Mouse (Mus musculus) G1E (cell line): ENCODE data around the gene Mrgpra1. TPM values are rescaled to one million over a fixed set of nuclear protein-coding genes. Genes with fewer than 3 reads are reported as not detected.
"Not testable (repeated sequence)": the region's sequence is repeated elsewhere in the genome, so short reads cannot be mapped to it uniquely, and the experiment has no call there.

Experiments
- ATAC-seq: 2 replicates; pipeline ENCODE4 v1.8.0; 2016; ENCODE audit warnings: mild to moderate bottlenecking; ENCODE audit not compliant: insufficient number of reproducible peaks, poor library complexity, low FRiP score, severe bottlenecking; ENCODE audit errors: extremely low read depth
- DNase-seq: peaks from one replicate; pipeline ENCODE4 v3.0.0; 2012; ENCODE audit warnings: low spot score
- H3K27me3 ChIP-seq: 2 replicates; pipeline ENCODE4 v1.6.1; 2012; ENCODE audit warnings: mild to moderate bottlenecking, low read length, inconsistent platforms; ENCODE audit not compliant: insufficient read depth
- H3K36me3 ChIP-seq: replicated peaks from 2 replicates; pipeline ENCODE3; 2012; ENCODE audit warnings: mild to moderate bottlenecking, inconsistent platforms
- H3K4me1 ChIP-seq: 2 replicates; pipeline ENCODE4 v1.6.1; 2012; ENCODE audit warnings: low read depth, low read length, inconsistent platforms, mixed read lengths; ENCODE audit not compliant: insufficient read depth
- H3K4me3 ChIP-seq: 2 replicates; pipeline ENCODE4 v1.5.1; 2012; ENCODE audit warnings: low read depth, mild to moderate bottlenecking, inconsistent platforms, low read length, moderate library complexity, mixed read lengths
- H3K9me3 ChIP-seq: replicated peaks from 2 replicates; pipeline ENCODE4 v1.6.1; 2012; ENCODE audit warnings: inconsistent platforms
- CTCF ChIP-seq: IDR thresholded peaks from 2 replicates; pipeline ENCODE4 v1.5.1; 2012; ENCODE audit warnings: low read depth, low read length, inconsistent platforms, mixed read lengths
- GATA1 ChIP-seq: IDR thresholded peaks from 2 replicates; pipeline ENCODE4 v1.6.1; 2012; ENCODE audit warnings: borderline replicate concordance, low read length, inconsistent platforms, mixed read lengths
- GATA2 ChIP-seq: IDR thresholded peaks from 2 replicates; pipeline ENCODE4 v1.6.1; 2012; ENCODE audit warnings: low read depth, low read length, inconsistent platforms, borderline replicate concordance
- POLR2AphosphoS5 ChIP-seq: IDR thresholded peaks from 2 replicates; pipeline ENCODE4 v1.6.1; 2012; ENCODE audit warnings: low read depth, low read length, inconsistent platforms; ENCODE audit not compliant: insufficient replicate concordance
- TAL1 ChIP-seq: conservative IDR thresholded peaks from 2 replicates; pipeline ENCODE4 v1.6.1; 2012; ENCODE audit warnings: low read depth, low read length, inconsistent platforms, mixed read lengths
- polyA plus RNA-seq: library from polyadenylated mRNA; stranded (reverse); fragments of >175 nt; gene quantifications from 2 replicates; pipeline ENCODE4 v1.2.3, GENCODE M21; 2012
- total RNA-seq, 2 experiments: library from RNA; stranded (forward) in 1 of 2; stranded (reverse) in 1 of 2; fragments of 200-1000 nt in 1 of 2; fragments of >200 nt in 1 of 2; fragmentation: Nextera tagmentation in 1 of 2; gene quantifications; 2 replicates each; pipeline ENCODE4 v1.2.3; 2014 to 2017

The Mrgpra1 gene
- total and polyA plus RNA-seq, 3 experiments = 0.27 TPM; not detected in 2

GRCm38 (mm10) chr7:47312289-47312688 is 41.8 kb downstream of the Mrgpra1 start:
- Histone ChIP-seq H3K4me3 (no peak overlapping the region), H3K36me3 (no peaks in the 10 kb centered on the region), H3K4me1 (no peaks in the 10 kb centered on the region), H3K9me3 (peaks cover 5% of the 10 kb centered on the region), H3K27me3 (no peaks in the 10 kb centered on the region)
- no peak for DNase-seq
- ATAC-seq = no peak
- TF ChIP-seq GATA2 = no peak
- no peak for TF ChIP-seq CTCF
- no peak for TF ChIP-seq POLR2AphosphoS5
- TF ChIP-seq GATA1 = no peak
- no peak for TF ChIP-seq TAL1

DNA sequence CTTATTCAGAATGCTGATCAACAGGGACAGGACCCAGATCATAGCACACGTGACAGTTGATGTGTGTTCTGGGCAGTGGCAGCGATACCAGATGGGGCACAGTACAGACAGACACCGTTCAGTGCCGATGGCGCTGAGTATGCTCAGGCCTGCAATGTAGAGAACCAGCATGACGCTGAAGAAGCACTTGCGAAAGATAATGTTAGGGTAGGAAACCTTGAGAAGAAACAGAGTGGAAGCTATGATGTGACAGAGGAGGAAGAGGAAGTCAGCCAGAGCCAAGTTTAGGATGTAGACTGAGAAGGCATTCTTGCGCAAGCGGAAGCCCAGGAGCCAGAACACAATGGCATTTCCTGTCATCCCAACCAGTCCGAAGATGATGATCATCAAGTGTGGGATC is 44.2 kb downstream of the Mrgpra1 start:
- no peak for TF ChIP-seq GATA2
- no peak for TF ChIP-seq CTCF
- no peak for TF ChIP-seq GATA1
- no peak for TF ChIP-seq POLR2AphosphoS5
- TF ChIP-seq TAL1 = no peak
- ATAC-seq = no peak
- Histone ChIP-seq H3K9me3 (peaks cover 7% of the 10 kb centered on the region), H3K27me3 (no peaks in the 10 kb centered on the region), H3K4me3 (no peak overlapping the region), H3K36me3 (no peaks in the 10 kb centered on the region), H3K4me1 (no peaks in the 10 kb centered on the region)
- no peak for DNase-seq

DNA sequence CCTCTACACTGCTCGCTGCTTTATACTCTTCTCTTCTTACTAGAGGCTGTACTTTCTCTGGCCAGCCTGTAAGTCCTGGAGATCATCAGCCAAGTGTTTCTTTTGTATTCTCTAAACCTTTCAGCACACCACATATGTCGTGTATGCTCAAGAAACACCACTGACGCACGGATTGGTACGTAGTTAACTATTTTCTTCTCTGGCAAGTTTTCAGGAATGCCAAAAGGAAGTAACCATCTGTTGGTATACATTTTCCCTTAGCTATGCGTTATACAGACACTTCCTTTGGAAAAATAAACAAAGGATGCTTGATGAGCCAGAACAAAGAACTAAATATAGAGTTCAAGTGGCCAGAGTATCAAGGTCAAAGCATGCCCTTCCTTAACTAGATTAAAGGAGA is 49.4 kb downstream of the Mrgpra1 start:
- H3K4me3 ChIP-seq, ATAC-seq, H3K36me3 ChIP-seq, H3K4me1 ChIP-seq, H3K27me3 ChIP-seq, H3K9me3 ChIP-seq, DNase-seq: not testable (repeated sequence)

- not testable (repeated sequence) for H3K9me3 ChIP-seq, H3K4me1 ChIP-seq, H3K4me3 ChIP-seq, DNase-seq, H3K36me3 ChIP-seq, H3K27me3 ChIP-seq, ATAC-seq
Observed at GRCm38 (mm10) chr7:47299612-47300011, 54.4 kb downstream of the Mrgpra1 start.

Other genes with a start within 250 kb of the Mrgpra1 start
- not detected in 2 replicates for gene Ptpn5, start 220.6 kb downstream of the Mrgpra1 start, total RNA-seq (2014; fragmentation: Nextera tagmentation)
- 0.06 and 0.11 TPM in 2 replicates for gene Ptpn5, start 220.6 kb downstream of the Mrgpra1 start, total RNA-seq (2017)
- gene Ptpn5, start 220.6 kb downstream of the Mrgpra1 start, polyA plus RNA-seq = not detected in 2 replicates
- not detected in 2 replicates for gene Mrgpra6, start 149.3 kb downstream of the Mrgpra1 start, total RNA-seq (2014; fragmentation: Nextera tagmentation)
- 0.17 TPM in 1 of 2 replicates, not detected in the other for gene Mrgpra6, start 149.3 kb downstream of the Mrgpra1 start, total RNA-seq (2017)
- gene Mrgpra6, start 149.3 kb downstream of the Mrgpra1 start, polyA plus RNA-seq = not detected in 2 replicates
- not detected in 2 replicates for gene Mrgpra9, start 101.4 kb downstream of the Mrgpra1 start, total RNA-seq (2014; fragmentation: Nextera tagmentation)
- 0.46 TPM in 1 of 2 replicates, not detected in the other for gene Mrgpra9, start 101.4 kb downstream of the Mrgpra1 start, total RNA-seq (2017)
- not detected in 2 replicates for gene Mrgpra9, start 101.4 kb downstream of the Mrgpra1 start, polyA plus RNA-seq
- gene Mrgpra2a, start 97.9 kb upstream of the Mrgpra1 start, total RNA-seq (2014; fragmentation: Nextera tagmentation) = not detected in 2 replicates
- not detected in 2 replicates for gene Mrgpra2a, start 97.9 kb upstream of the Mrgpra1 start, total RNA-seq (2017)
- gene Mrgpra2a, start 97.9 kb upstream of the Mrgpra1 start, polyA plus RNA-seq = not detected in 2 replicates
- gene Mrgpra2b, start 174.6 kb upstream of the Mrgpra1 start, total RNA-seq (2014; fragmentation: Nextera tagmentation) = not detected in 2 replicates
- 0.12 TPM in 1 of 2 replicates, not detected in the other for gene Mrgpra2b, start 174.6 kb upstream of the Mrgpra1 start, total RNA-seq (2017)
- gene Mrgpra2b, start 174.6 kb upstream of the Mrgpra1 start, polyA plus RNA-seq = not detected in 2 replicates
- not detected in 2 replicates for gene Mrgpra3, start 247.1 kb upstream of the Mrgpra1 start, total RNA-seq (2014; fragmentation: Nextera tagmentation)
- gene Mrgpra3, start 247.1 kb upstream of the Mrgpra1 start, total RNA-seq (2017) = not detected in 2 replicates
- not detected in 2 replicates for gene Mrgpra3, start 247.1 kb upstream of the Mrgpra1 start, polyA plus RNA-seq